Mouse (Mus musculus): Measurements from ENCODE around the gene Trim39.
A peak's percentile ranks its signal among the peaks of the same experiment; 100 is the strongest.
"Not testable (repeated sequence)": the region's sequence is repeated elsewhere in the genome, so short reads cannot be mapped to it uniquely, and the experiment has no call there.

Trim39 gene

GRCm38 (mm10) chr17:36248886-36249285 is 23.2 kb downstream of the Trim39 start:
- no peak for DNase-seq (ENCODE audit: low spot score)

- no peak for DNase-seq (ENCODE audit: low spot score)
Observed at GRCm38 (mm10) chr17:36245741-36246140, 26.3 kb downstream of the Trim39 start.

- no peak for DNase-seq (ENCODE audit: low spot score)
Observed at GRCm38 (mm10) chr17:36244031-36244430, 28.0 kb downstream of the Trim39 start.

- DNase-seq (ENCODE audit: low spot score), result peak; percentile 49
Observed at GRCm38 (mm10) chr17:36240637-36241213, 31.3 kb downstream of the Trim39 start.

GRCm38 (mm10) chr17:36237321-36237921 is 34.6 kb downstream of the Trim39 start:
- DNase-seq (ENCODE audit: low spot score), result no peak

GRCm38 (mm10) chr17:36235300-36235699 is 36.7 kb downstream of the Trim39 start:
- DNase-seq (ENCODE audit: low spot score), result not testable (repeated sequence)

- DNase-seq (ENCODE audit: low spot score), result no peak
Observed at GRCm38 (mm10) chr17:36233572-36233971, 38.5 kb downstream of the Trim39 start.

- DNase-seq (ENCODE audit: low spot score), result peak; percentile 97
Observed at GRCm38 (mm10) chr17:36231318-36231717, 40.7 kb downstream of the Trim39 start.

GRCm38 (mm10) chr17:36229046-36229445 is 43.0 kb downstream of the Trim39 start:
- DNase-seq (ENCODE audit: low spot score), result no peak

GRCm38 (mm10) chr17:36226921-36227320 is 45.1 kb downstream of the Trim39 start:
- peak; percentile 49 for DNase-seq (ENCODE audit: low spot score)

GRCm38 (mm10) chr17:36225231-36225824 is 46.7 kb downstream of the Trim39 start:
- DNase-seq (ENCODE audit: low spot score), result no peak

- no peak for DNase-seq (ENCODE audit: low spot score)
Observed at GRCm38 (mm10) chr17:36224451-36224850, 47.6 kb downstream of the Trim39 start.

- no peak for DNase-seq (ENCODE audit: low spot score)
Observed at GRCm38 (mm10) chr17:36218594-36219155, 53.4 kb downstream of the Trim39 start.

GRCm38 (mm10) chr17:36215586-36215985 is 56.5 kb downstream of the Trim39 start:
- DNase-seq (ENCODE audit: low spot score), result no peak
